Mouse (Mus musculus): ENCODE data around the gene Fkbp11. TPM values are rescaled to one million over a fixed set of nuclear protein-coding genes. Genes with fewer than 3 reads are reported as not detected.
A peak's percentile ranks its signal among the peaks of the same experiment; 100 is the strongest.

The Fkbp11 gene
- polyA plus RNA-seq, 1 experiment from 2014 or later = 40.8 TPM

GRCm38 (mm10) chr15:98733370-98733769 lies 5.4 kb upstream of the Fkbp11 start:
- peaks cover 26% of the 10 kb centered on the region for H3K36me3 ChIP-seq
- WGBS = 37% methylated on average over 6 of the region's 6 CpGs

GRCm38 (mm10) chr15:98732006-98732531 lies 4.1 kb upstream of the Fkbp11 start:
- WGBS = 63% methylated on average over 8 of the region's 8 CpGs

More at GRCm38 (mm10) chr15:98733370-98733769, 5.4 kb upstream of the Fkbp11 start:
- Histone ChIP-seq H3K27ac (no peak overlapping the region), H3K9me3 (no peaks in the 10 kb centered on the region), H3K4me3 (no peak overlapping the region), H3K4me1 (peaks cover 17% of the 10 kb centered on the region), H3K27me3 (ENCODE audit: insufficient read depth, poor library complexity, severe bottlenecking) (peaks cover 5% of the 10 kb centered on the region)
- DNase-seq (ENCODE audit: low spot score) = no peak

GRCm38 (mm10) chr15:98730790-98731189 lies 2.8 kb upstream of the Fkbp11 start:
- Histone ChIP-seq H3K36me3 (peaks cover 2% of the 10 kb centered on the region), H3K27ac (no peak overlapping the region), H3K27me3 (ENCODE audit: insufficient read depth, poor library complexity, severe bottlenecking) (peaks cover 5% of the 10 kb centered on the region), H3K9me3 (no peaks in the 10 kb centered on the region), H3K4me3 (no peak overlapping the region), H3K4me1 (peaks cover 37% of the 10 kb centered on the region)
- no peak for DNase-seq (ENCODE audit: low spot score)
- WGBS = 70% methylated on average over 6 of the region's 6 CpGs

More at GRCm38 (mm10) chr15:98732006-98732531, 4.1 kb upstream of the Fkbp11 start:
- H3K27ac ChIP-seq = no peak overlapping the region
- no peaks in the 10 kb centered on the region for H3K9me3 ChIP-seq
- H3K36me3 ChIP-seq = peaks cover 15% of the 10 kb centered on the region
- DNase-seq (ENCODE audit: low spot score) = no peak
- H3K4me3 ChIP-seq = no peak overlapping the region
- peaks cover 30% of the 10 kb centered on the region for H3K4me1 ChIP-seq
- peaks cover 5% of the 10 kb centered on the region for H3K27me3 ChIP-seq (ENCODE audit: insufficient read depth, poor library complexity, severe bottlenecking)

- Histone ChIP-seq H3K27me3 (ENCODE audit: insufficient read depth, poor library complexity, severe bottlenecking) (peaks cover 5% of the 10 kb centered on the region), H3K27ac (no peak overlapping the region), H3K4me1 (peaks cover 37% of the 10 kb centered on the region), H3K36me3 (no peaks in the 10 kb centered on the region), H3K9me3 (no peaks in the 10 kb centered on the region), H3K4me3 (no peak overlapping the region)
- DNase-seq (ENCODE audit: low spot score) = no peak
- 71% methylated on average over 7 of the region's 7 CpGs for WGBS
Observed at GRCm38 (mm10) chr15:98729791-98730545, 2.0 kb upstream of the Fkbp11 start.

- peak overlapping the region; percentile 81; the same call in 1 of the 2 replicates for H3K27ac ChIP-seq
- H3K4me1 ChIP-seq = peaks cover 41% of the 10 kb centered on the region
Observed at GRCm38 (mm10) chr15:98728366-98728765, 368 bp upstream of the Fkbp11 start.

GRCm38 (mm10) chr15:98726746-98727145 lies 1.3 kb downstream of the Fkbp11 start:
- WGBS = 41% methylated on average over 7 of the region's 7 CpGs
- peaks cover 32% of the 10 kb centered on the region for H3K27me3 ChIP-seq (ENCODE audit: insufficient read depth, poor library complexity, severe bottlenecking)
- DNase-seq (ENCODE audit: low spot score) = no peak

More at GRCm38 (mm10) chr15:98728366-98728765, 368 bp upstream of the Fkbp11 start:
- Histone ChIP-seq H3K27me3 (ENCODE audit: insufficient read depth, poor library complexity, severe bottlenecking) (peaks cover 18% of the 10 kb centered on the region), H3K4me3 (peak overlapping the region; percentile 75), H3K36me3 (no peaks in the 10 kb centered on the region), H3K9me3 (no peaks in the 10 kb centered on the region)
- no peak for DNase-seq (ENCODE audit: low spot score)
- WGBS = 28% methylated on average over 9 of the region's 9 CpGs

GRCm38 (mm10) chr15:98726079-98726478 lies 1.9 kb downstream of the Fkbp11 start:
- Histone ChIP-seq H3K27ac (no peak overlapping the region), H3K36me3 (no peaks in the 10 kb centered on the region), H3K4me3 (no peak overlapping the region), H3K27me3 (ENCODE audit: insufficient read depth, poor library complexity, severe bottlenecking) (peaks cover 37% of the 10 kb centered on the region), H3K9me3 (no peaks in the 10 kb centered on the region), H3K4me1 (peaks cover 48% of the 10 kb centered on the region)
- DNase-seq (ENCODE audit: low spot score) = no peak
- 71% methylated on average over 4 of the region's 4 CpGs for WGBS

More at GRCm38 (mm10) chr15:98726746-98727145, 1.3 kb downstream of the Fkbp11 start:
- peak overlapping the region; percentile 75 for H3K4me3 ChIP-seq
- 0 out of 2 replicates have a peak overlapping the region, but pooled peaks have one; percentile 81 for H3K27ac ChIP-seq
- H3K9me3 ChIP-seq = no peaks in the 10 kb centered on the region
- no peaks in the 10 kb centered on the region for H3K36me3 ChIP-seq
- peaks cover 48% of the 10 kb centered on the region for H3K4me1 ChIP-seq

- Histone ChIP-seq H3K36me3 (no peaks in the 10 kb centered on the region), H3K27me3 (ENCODE audit: insufficient read depth, poor library complexity, severe bottlenecking) (peaks cover 42% of the 10 kb centered on the region), H3K9me3 (no peaks in the 10 kb centered on the region), H3K27ac (0 out of 2 replicates have a peak overlapping the region, but pooled peaks have one; percentile 29), H3K4me3 (0 out of 2 replicates have a peak overlapping the region, but pooled peaks have one; percentile 12), H3K4me1 (peaks cover 48% of the 10 kb centered on the region)
- 36% methylated on average over 18 of the region's 19 CpGs for WGBS
- DNase-seq (ENCODE audit: low spot score) = no peak
Observed at GRCm38 (mm10) chr15:98724441-98724840, 3.6 kb downstream of the Fkbp11 start.

- 52% methylated on average over 14 of the region's 14 CpGs for WGBS
Observed at GRCm38 (mm10) chr15:98722854-98723253, 5.1 kb downstream of the Fkbp11 start.

GRCm38 (mm10) chr15:98722191-98722590 lies 5.8 kb downstream of the Fkbp11 start:
- no peaks in the 10 kb centered on the region for H3K36me3 ChIP-seq
- no peak overlapping the region for H3K4me3 ChIP-seq
- peaks cover 31% of the 10 kb centered on the region for H3K4me1 ChIP-seq
- no peaks in the 10 kb centered on the region for H3K9me3 ChIP-seq
- no peak overlapping the region for H3K27ac ChIP-seq
- peaks cover 37% of the 10 kb centered on the region; the same call in 1 of the 2 replicates for H3K27me3 ChIP-seq (ENCODE audit: insufficient read depth, poor library complexity, severe bottlenecking)
- 76% methylated on average over 8 of the region's 8 CpGs for WGBS
- no peak for DNase-seq (ENCODE audit: low spot score)

More at GRCm38 (mm10) chr15:98722854-98723253, 5.1 kb downstream of the Fkbp11 start:
- Histone ChIP-seq H3K9me3 (no peaks in the 10 kb centered on the region), H3K27me3 (ENCODE audit: insufficient read depth, poor library complexity, severe bottlenecking) (peaks cover 37% of the 10 kb centered on the region; the same call in 1 of the 2 replicates), H3K4me1 (peaks cover 38% of the 10 kb centered on the region), H3K4me3 (no peak overlapping the region), H3K36me3 (no peaks in the 10 kb centered on the region), H3K27ac (no peak overlapping the region)
- DNase-seq (ENCODE audit: low spot score) = no peak

- DNase-seq (ENCODE audit: low spot score) = no peak
- Histone ChIP-seq H3K36me3 (no peaks in the 10 kb centered on the region), H3K4me1 (no peaks in the 10 kb centered on the region), H3K4me3 (no peak overlapping the region), H3K9me3 (no peaks in the 10 kb centered on the region), H3K27ac (no peak overlapping the region), H3K27me3 (ENCODE audit: insufficient read depth, poor library complexity, severe bottlenecking) (peaks cover 15% of the 10 kb centered on the region; the same call in 1 of the 2 replicates)
- 58% methylated on average over 16 of the region's 16 CpGs for WGBS
Observed at GRCm38 (mm10) chr15:98717301-98717700, 10.7 kb downstream of the Fkbp11 start.

GRCm38 (mm10) chr15:98714230-98714652 lies 13.8 kb downstream of the Fkbp11 start:
- H3K27ac ChIP-seq = no peak overlapping the region
- 69% methylated on average over 5 of the region's 5 CpGs for WGBS
- peaks cover 4% of the 10 kb centered on the region; the same call in 1 of the 2 replicates for H3K27me3 ChIP-seq (ENCODE audit: insufficient read depth, poor library complexity, severe bottlenecking)
- H3K4me3 ChIP-seq = no peak overlapping the region
- DNase-seq (ENCODE audit: low spot score) = no peak
- no peaks in the 10 kb centered on the region for H3K36me3 ChIP-seq
- H3K4me1 ChIP-seq = no peaks in the 10 kb centered on the region
- H3K9me3 ChIP-seq = no peaks in the 10 kb centered on the region

- Histone ChIP-seq H3K27me3 (ENCODE audit: insufficient read depth, poor library complexity, severe bottlenecking) (peaks cover 23% of the 10 kb centered on the region), H3K4me1 (peaks cover 5% of the 10 kb centered on the region), H3K27ac (no peak overlapping the region), H3K4me3 (no peak overlapping the region), H3K9me3 (no peaks in the 10 kb centered on the region), H3K36me3 (no peaks in the 10 kb centered on the region)
- 17% methylated on average over 9 of the region's 9 CpGs for WGBS
- DNase-seq (ENCODE audit: low spot score) = peak; percentile 85
Observed at GRCm38 (mm10) chr15:98710442-98710841, 17.6 kb downstream of the Fkbp11 start.
